Mouse (Mus musculus): ENCODE measurements around the gene Rpl7a. TPM values are rescaled to one million over a fixed set of nuclear protein-coding genes. Genes with fewer than 3 reads are reported as not detected.

The Rpl7a gene
- total RNA-seq, 4 experiments from 2014 or later = 215 to 270 (median 238) TPM

GRCm38 (mm10) chr2:26952866-26953265, 42.3 kb downstream of the Rpl7a start:
- peak in 1 of 2 experiments; percentile 28 for DNase-seq (ENCODE audit: low spot score in 2 of 2)

DNA sequence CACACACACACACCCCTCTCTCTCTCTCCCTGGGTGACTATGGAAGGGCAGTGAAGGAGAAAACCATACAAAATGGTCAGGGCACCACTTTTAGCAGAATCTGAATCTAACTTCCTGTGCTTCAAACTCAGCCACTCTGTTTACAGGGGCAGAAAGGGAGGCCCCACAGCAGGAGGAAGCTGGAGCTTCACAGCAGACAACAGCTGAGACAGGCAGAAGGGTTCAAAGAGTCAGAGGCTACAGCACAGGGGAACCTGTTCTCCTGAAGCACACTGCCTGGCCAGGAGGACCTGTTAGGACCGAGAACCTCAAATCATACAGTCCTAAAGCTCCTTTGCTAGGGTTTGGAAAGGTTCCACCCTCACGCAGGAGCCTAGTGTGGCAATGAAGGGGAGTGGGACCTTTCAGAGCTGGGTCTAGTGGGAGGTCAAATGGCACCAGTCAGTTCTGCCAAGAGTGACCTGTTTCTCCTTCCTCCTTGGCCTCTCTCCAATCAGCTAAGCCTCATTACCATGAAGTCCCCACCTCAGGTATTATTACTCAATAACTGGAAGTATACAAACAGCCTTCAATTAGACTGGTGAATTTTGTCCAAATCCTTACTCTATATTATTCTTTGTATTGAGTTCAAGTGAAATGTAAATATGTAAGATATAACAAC, 44.3 kb downstream of the Rpl7a start:
- DNase-seq (ENCODE audit: low spot score in 2 of 2) = no peak

DNA sequence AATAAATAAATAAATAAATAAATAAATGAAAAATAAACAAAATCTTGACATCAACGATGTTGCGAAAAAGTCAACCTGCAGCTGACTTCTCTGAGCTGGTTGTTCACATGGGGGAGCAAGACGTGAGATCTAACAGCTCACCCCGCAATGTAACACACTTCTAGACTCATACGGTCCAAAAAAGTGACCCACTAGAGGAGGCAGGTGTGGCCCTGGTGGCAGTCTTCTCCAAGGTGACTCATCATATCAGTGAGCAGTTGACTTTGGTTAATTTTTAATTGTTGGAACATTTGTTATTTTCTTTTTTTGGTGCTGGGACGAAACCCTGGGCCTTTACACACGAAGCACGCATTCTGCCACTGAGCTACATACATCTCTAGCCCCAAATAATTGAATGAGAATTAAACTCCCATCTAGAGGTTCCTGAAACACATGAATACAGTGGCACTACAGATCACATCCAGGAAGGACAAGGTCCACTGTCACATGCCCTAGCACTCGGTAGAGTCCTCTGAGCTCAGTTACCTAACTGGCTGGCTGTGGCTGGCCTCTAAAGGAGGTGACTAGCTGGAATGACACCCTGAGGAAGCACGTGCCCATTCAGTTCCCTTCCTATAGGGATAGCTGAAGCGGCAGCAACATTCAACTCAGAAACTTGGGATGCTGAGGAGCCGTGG, 46.4 kb downstream of the Rpl7a start:
- no peak for DNase-seq (ENCODE audit: low spot score in 2 of 2)

- no peak for DNase-seq (ENCODE audit: low spot score in 2 of 2)
Measured at GRCm38 (mm10) chr2:26957488-26957859, 46.9 kb downstream of the Rpl7a start.

GRCm38 (mm10) chr2:26960756-26961155, 50.2 kb downstream of the Rpl7a start:
- no peak for DNase-seq (ENCODE audit: low spot score in 2 of 2)

Other genes starting within 250 kb of the Rpl7a start
- not detected for gene Lcn4, start 239.5 kb upstream of the Rpl7a start, total RNA-seq (2022)
- gene Abo, start 45.8 kb upstream of the Rpl7a start, total RNA-seq (2022) = not detected
- 10 to 100 TPM; 20.4 to 26.5 (median 25.8) TPM for gene Surf6, start 7.9 kb upstream of the Rpl7a start, total RNA-seq (2022)
- 10 to 100 TPM; 46.7 to 55.4 (median 50.1) TPM for gene Med22, start 87 bp upstream of the Rpl7a start, total RNA-seq (2022)
- gene Surf2, start 5.6 kb downstream of the Rpl7a start, total RNA-seq (2022) = 10 to 100 TPM; 33.1 to 38.0 (median 36.3) TPM
- gene Surf1, start 5.8 kb downstream of the Rpl7a start, total RNA-seq (2022) = 100 to 1,000 TPM; 116 to 127 (median 120) TPM
- gene Surf4, start 23.2 kb downstream of the Rpl7a start, total RNA-seq (2022) = 10 to 100 TPM; 46.2 to 51.8 (median 49.9) TPM
- under 1 TPM in 2 of 4 experiments, not detected in 2; 0.16 to 0.42 TPM for gene Stkld1, start 23.3 kb downstream of the Rpl7a start, total RNA-seq (2022)
- gene Rexo4, start 53.6 kb downstream of the Rpl7a start, total RNA-seq (2022) = 10 to 100 TPM; 43.4 to 54.7 (median 46.8) TPM
- gene Adamts13, start 62.7 kb downstream of the Rpl7a start, total RNA-seq (2022) = 1 to 10 TPM; 1.2 to 1.6 (median 1.4) TPM
- 10 to 100 TPM; 42.4 to 46.5 (median 44.1) TPM for gene Cacfd1, start 99.2 kb downstream of the Rpl7a start, total RNA-seq (2022)
- 10 to 100 TPM; 21.1 to 28.3 (median 27.8) TPM for gene Slc2a6, start 117.2 kb downstream of the Rpl7a start, total RNA-seq (2022)
- 1 to 10 TPM in 2 of 4 experiments, under 1 TPM in 2; 0.44 to 1.5 (median 1.2) TPM for gene Mymk, start 161.4 kb downstream of the Rpl7a start, total RNA-seq (2022)
- 10 to 100 TPM; 12.6 to 18.4 (median 15.6) TPM for gene Adamtsl2, start 168.6 kb downstream of the Rpl7a start, total RNA-seq (2022)
- 100 to 1,000 TPM in 1 of 4 experiments, 10 to 100 TPM in 3; 95.8 to 105 (median 98.8) TPM for gene Fam163b, start 231.7 kb downstream of the Rpl7a start, total RNA-seq (2022)

Data from left cerebral cortex, adult 8-10 months (tissue).